Mouse (Mus musculus) forebrain, embryonic 11.5 days (tissue): ENCODE data around the gene Myom1. TPM values are rescaled to one million over a fixed set of nuclear protein-coding genes. Genes with fewer than 3 reads are reported as not detected.

Source experiments
- ATAC-seq: fragments of 200-750 bp; cut with Nextera tagmentation; replicated peaks from 2 replicates; pipeline ENCODE4 v1.8.0; 2017; ENCODE audit warnings: moderate TSS enrichment; ENCODE audit not compliant: low FRiP score
- DNase-seq: peaks from one replicate; pipeline ENCODE4 v3.0.0-alpha.2; 2017; ENCODE audit warnings: low spot score
- H3K27ac ChIP-seq: fragments of 300-500 bp; sonication (generic); 2 replicates; pipeline ENCODE4 v1.5.1; 2014; ENCODE audit warnings: low read depth, low read length
- H3K27me3 ChIP-seq: fragments of 300-500 bp; sonication (generic); 2 replicates; pipeline ENCODE4 v1.6.1; 2014; ENCODE audit warnings: mild to moderate bottlenecking, low read length, mixed read lengths; ENCODE audit not compliant: control insufficient read depth, insufficient read depth
- H3K36me3 ChIP-seq: fragments of 300-500 bp; sonication (generic); 2 replicates; pipeline ENCODE4 v1.6.1; 2014; ENCODE audit warnings: mild to moderate bottlenecking, low read length, moderate library complexity, mixed read lengths; ENCODE audit not compliant: control insufficient read depth, insufficient read depth
- H3K4me1 ChIP-seq: fragments of 300-500 bp; sonication (generic); replicated peaks from 2 replicates; pipeline ENCODE4 v1.6.1; 2014; ENCODE audit warnings: low read length, mixed read lengths; ENCODE audit not compliant: control insufficient read depth, insufficient read depth
- H3K4me2 ChIP-seq: fragments of 300-500 bp; sonication (generic); 2 replicates; pipeline ENCODE4 v1.6.1; 2014; ENCODE audit warnings: low read depth, mild to moderate bottlenecking, low read length, moderate library complexity, mixed read lengths; ENCODE audit not compliant: severe bottlenecking
- H3K4me3 ChIP-seq: fragments of 300-500 bp; sonication (generic); 2 replicates; pipeline ENCODE4 v1.5.1; 2014; ENCODE audit warnings: low read depth, low read length
- H3K9ac ChIP-seq: fragments of 300-500 bp; sonication (generic); 2 replicates; pipeline ENCODE4 v1.6.1; 2014; ENCODE audit warnings: low read length
- H3K9me3 ChIP-seq: fragments of 300-500 bp; sonication (generic); 2 replicates; pipeline ENCODE4 v1.6.1; 2016; ENCODE audit warnings: low read length, mixed read lengths; ENCODE audit not compliant: control insufficient read depth
- WGBS: fragments of 180-500 bp; shearing (Covaris S2); extraction: QIAGEN DNeasy Blood & Tissue Kit; methylation state at CpG from one replicate; pipeline ENCODE4 v1.1.7; 2014; 5-methylcytosine and 5-hydroxymethylcytosine counted together
- polyA plus RNA-seq: library from polyadenylated mRNA; unstranded; fragments of >200 nt; fragmentation: Nextera tagmentation; extraction: Ambion mirVana; gene quantifications from 2 replicates; pipeline ENCODE4 v1.2.1, GENCODE M21; 2014

The Myom1 gene
- polyA plus RNA-seq, 1 experiment from 2014 or later = 4.0 TPM

GRCm38 (mm10) chr17:71088991-71089434 lies 86.6 kb downstream of the Myom1 start:
- Histone ChIP-seq H3K4me1 (no peaks in the 10 kb centered on the region), H3K4me2 (no peak overlapping the region), H3K4me3 (no peak overlapping the region), H3K9ac (no peak overlapping the region), H3K9me3 (no peaks in the 10 kb centered on the region), H3K27ac (no peak overlapping the region), H3K36me3 (no peaks in the 10 kb centered on the region), H3K27me3 (no peaks in the 10 kb centered on the region)
- 93% methylated on average over 9 of the region's 9 CpGs for WGBS
- no peak for DNase-seq
- ATAC-seq = no peak

GRCm38 (mm10) chr17:71089781-71090480 lies 87.5 kb downstream of the Myom1 start:
- Histone ChIP-seq H3K9ac (no peak overlapping the region), H3K9me3 (no peaks in the 10 kb centered on the region), H3K4me2 (no peak overlapping the region), H3K27ac (no peak overlapping the region), H3K4me3 (no peak overlapping the region), H3K27me3 (no peaks in the 10 kb centered on the region), H3K36me3 (no peaks in the 10 kb centered on the region), H3K4me1 (no peaks in the 10 kb centered on the region; the same call in 1 of the 2 replicates)
- DNase-seq = no peak
- WGBS = 78% methylated on average over 11 of the region's 11 CpGs
- no peak for ATAC-seq

GRCm38 (mm10) chr17:71091024-71091423 lies 88.6 kb downstream of the Myom1 start:
- WGBS = 83% methylated on average over 4 of the region's 4 CpGs
- Histone ChIP-seq H3K27ac (no peak overlapping the region), H3K4me2 (no peak overlapping the region), H3K4me1 (no peaks in the 10 kb centered on the region; the same call in 1 of the 2 replicates), H3K27me3 (no peaks in the 10 kb centered on the region), H3K4me3 (no peak overlapping the region), H3K36me3 (no peaks in the 10 kb centered on the region), H3K9ac (no peak overlapping the region), H3K9me3 (no peaks in the 10 kb centered on the region)
- DNase-seq (no peak), ATAC-seq (no peak)

- Histone ChIP-seq H3K27me3 (no peaks in the 10 kb centered on the region), H3K4me2 (no peak overlapping the region), H3K9ac (no peak overlapping the region), H3K27ac (no peak overlapping the region), H3K9me3 (no peaks in the 10 kb centered on the region), H3K36me3 (no peaks in the 10 kb centered on the region), H3K4me3 (no peak overlapping the region), H3K4me1 (no peaks in the 10 kb centered on the region; the same call in 1 of the 2 replicates)
- WGBS = 92% methylated on average over 4 of the region's 4 CpGs
- DNase-seq (no peak), ATAC-seq (no peak)
Observed at GRCm38 (mm10) chr17:71092341-71092740, 89.9 kb downstream of the Myom1 start.

- Histone ChIP-seq H3K27ac (no peak overlapping the region), H3K4me3 (no peak overlapping the region), H3K9me3 (no peaks in the 10 kb centered on the region), H3K27me3 (no peaks in the 10 kb centered on the region), H3K4me1 (no peaks in the 10 kb centered on the region; the same call in 1 of the 2 replicates), H3K36me3 (no peaks in the 10 kb centered on the region), H3K9ac (no peak overlapping the region), H3K4me2 (no peak overlapping the region)
- DNase-seq = no peak
- 82% methylated on average over 5 of the region's 5 CpGs for WGBS
- no peak for ATAC-seq
Observed at GRCm38 (mm10) chr17:71093793-71094192, 91.4 kb downstream of the Myom1 start.

GRCm38 (mm10) chr17:71094438-71094837 lies 92.0 kb downstream of the Myom1 start:
- H3K4me3 ChIP-seq = no peak overlapping the region
- H3K4me2 ChIP-seq = no peak overlapping the region
- H3K27me3 ChIP-seq = no peaks in the 10 kb centered on the region
- no peak overlapping the region for H3K27ac ChIP-seq
- H3K36me3 ChIP-seq = no peaks in the 10 kb centered on the region
- 43% methylated on average over 3 of the region's 3 CpGs for WGBS
- no peak for ATAC-seq
- H3K9ac ChIP-seq = no peak overlapping the region
- DNase-seq = no peak
- no peaks in the 10 kb centered on the region for H3K9me3 ChIP-seq
- H3K4me1 ChIP-seq = no peaks in the 10 kb centered on the region; the same call in 1 of the 2 replicates

GRCm38 (mm10) chr17:71096557-71097208 lies 94.2 kb downstream of the Myom1 start:
- no peaks in the 10 kb centered on the region for H3K9me3 ChIP-seq
- H3K4me1 ChIP-seq = no peaks in the 10 kb centered on the region; the same call in 1 of the 2 replicates
- no peaks in the 10 kb centered on the region for H3K27me3 ChIP-seq
- ATAC-seq = no peak
- no peak overlapping the region for H3K27ac ChIP-seq
- no peak overlapping the region for H3K4me3 ChIP-seq
- H3K36me3 ChIP-seq = no peaks in the 10 kb centered on the region
- DNase-seq = no peak
- H3K9ac ChIP-seq = no peak overlapping the region
- WGBS = 97% methylated on average over 8 of the region's 8 CpGs
- no peak overlapping the region for H3K4me2 ChIP-seq

- H3K27me3 ChIP-seq = no peaks in the 10 kb centered on the region
- no peak overlapping the region for H3K4me3 ChIP-seq
- no peak overlapping the region for H3K27ac ChIP-seq
- H3K9ac ChIP-seq = no peak overlapping the region
- 91% methylated on average over 6 of the region's 6 CpGs for WGBS
- H3K4me1 ChIP-seq = no peaks in the 10 kb centered on the region; the same call in 1 of the 2 replicates
- ATAC-seq (no peak), DNase-seq (no peak)
- H3K4me2 ChIP-seq = no peak overlapping the region
- H3K9me3 ChIP-seq = no peaks in the 10 kb centered on the region
- H3K36me3 ChIP-seq = no peaks in the 10 kb centered on the region
Observed at GRCm38 (mm10) chr17:71097209-71097597, 94.8 kb downstream of the Myom1 start.
